Mouse (Mus musculus): ENCODE results near the gene Akr1c18. TPM values are rescaled to one million over a fixed set of nuclear protein-coding genes. Genes with fewer than 3 reads are reported as not detected.

Akr1c18 gene
- polyA plus RNA-seq (2014; fragmentation: Illumina TruSeq; extraction: RNeasy Lipid Tissue Mini Kit (QIAGEN cat#74804); ENCODE audit: insufficient read depth, low read depth, low replicate concordance), result 0.46 TPM

DNA sequence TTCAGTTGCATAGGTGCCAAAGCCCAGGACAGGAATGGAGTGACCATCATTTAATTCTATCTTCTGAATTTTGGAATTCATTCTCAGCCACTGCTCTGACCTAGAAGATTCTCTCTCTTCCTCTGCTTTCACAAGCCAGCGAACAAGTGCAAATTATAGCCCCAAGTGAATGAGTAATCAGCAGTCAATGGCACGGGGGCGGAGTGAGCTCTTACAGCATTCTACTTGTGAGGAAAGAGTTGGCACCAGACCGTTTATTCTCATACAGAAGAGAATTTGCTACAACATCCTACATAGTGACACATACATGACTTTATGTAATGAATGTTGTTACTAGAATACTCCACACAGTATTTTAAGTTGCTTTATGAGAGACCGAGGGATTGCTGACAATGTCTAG lies at the start of gene Akr1c18:
TSS of gene Akr1c18 (minus strand) at position 137 of the 400 bp plus-strand sequence.

DNA sequence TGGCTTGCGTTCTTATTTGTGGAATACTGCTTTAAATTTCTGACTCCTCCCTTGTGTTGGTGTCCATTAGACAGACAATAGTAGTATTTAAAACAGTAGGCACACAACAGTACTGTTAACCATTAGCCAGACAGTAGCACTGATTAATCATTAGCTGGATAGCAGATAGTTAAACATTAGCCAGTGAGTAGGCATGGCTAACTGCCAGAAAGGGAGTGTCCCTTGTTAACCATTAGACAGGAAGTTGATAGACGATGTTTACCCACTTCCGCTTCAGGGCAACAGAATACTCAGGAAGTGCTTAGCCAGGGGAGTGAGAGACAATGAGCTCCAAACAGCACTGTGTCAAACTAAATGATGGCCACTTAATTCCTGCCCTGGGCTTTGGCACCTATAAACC lies 40.5 kb upstream of the Akr1c18 start, which contains the start of gene Akr1c13:
TSS of gene Akr1c13 (plus strand) at position 247 of the 400 bp plus-strand sequence.

Other genes with a start within 250 kb of the Akr1c18 start
- gene Net1, start 232.4 kb downstream of the Akr1c18 start, polyA plus RNA-seq (2014; fragmentation: Illumina TruSeq; extraction: RNeasy Lipid Tissue Mini Kit (QIAGEN cat#74804); ENCODE audit: insufficient read depth, low read depth, low replicate concordance), result 54.8 TPM
- 0.07 TPM for gene Tubal3, start 232.4 kb downstream of the Akr1c18 start, polyA plus RNA-seq (2014; fragmentation: Illumina TruSeq; extraction: RNeasy Lipid Tissue Mini Kit (QIAGEN cat#74804); ENCODE audit: insufficient read depth, low read depth, low replicate concordance)
- gene Ucn3, start 205.3 kb downstream of the Akr1c18 start, polyA plus RNA-seq (2014; fragmentation: Illumina TruSeq; extraction: RNeasy Lipid Tissue Mini Kit (QIAGEN cat#74804); ENCODE audit: insufficient read depth, low read depth, low replicate concordance), result not detected
- 52.3 TPM for gene Akr1c14, start 101.6 kb downstream of the Akr1c18 start, polyA plus RNA-seq (2014; fragmentation: Illumina TruSeq; extraction: RNeasy Lipid Tissue Mini Kit (QIAGEN cat#74804); ENCODE audit: insufficient read depth, low read depth, low replicate concordance)
- gene Akr1c13, start 40.5 kb upstream of the Akr1c18 start, polyA plus RNA-seq (2014; fragmentation: Illumina TruSeq; extraction: RNeasy Lipid Tissue Mini Kit (QIAGEN cat#74804); ENCODE audit: insufficient read depth, low read depth, low replicate concordance), result 12.5 TPM
- 3.6 TPM for gene Akr1c19, start 78.0 kb upstream of the Akr1c18 start, polyA plus RNA-seq (2014; fragmentation: Illumina TruSeq; extraction: RNeasy Lipid Tissue Mini Kit (QIAGEN cat#74804); ENCODE audit: insufficient read depth, low read depth, low replicate concordance)
- gene Akr1c12, start 128.8 kb upstream of the Akr1c18 start, polyA plus RNA-seq (2014; fragmentation: Illumina TruSeq; extraction: RNeasy Lipid Tissue Mini Kit (QIAGEN cat#74804); ENCODE audit: insufficient read depth, low read depth, low replicate concordance), result 1.1 TPM

All from lung, adult 10 weeks (tissue).